Mouse (Mus musculus): ENCODE measurements around the gene Hinfp.

Hinfp gene

GRCm38 (mm10) chr9:44253441-44253840 lies 52.0 kb downstream of the Hinfp start:
- no peak for DNase-seq

- DNase-seq: no peak
Measured at GRCm38 (mm10) chr9:44251314-44251713, 54.2 kb downstream of the Hinfp start, which contains the start of gene Pdzd3. Gene Pdzd3, minus strand, starts transcription at chr9:44251471.

GRCm38 (mm10) chr9:44250445-44250844 lies 55.0 kb downstream of the Hinfp start:
- DNase-seq: no peak

- DNase-seq: peak; percentile 60
Measured at GRCm38 (mm10) chr9:44249181-44250146, 56.0 kb downstream of the Hinfp start.

- DNase-seq: no peak
Measured at GRCm38 (mm10) chr9:44247907-44248306, 57.6 kb downstream of the Hinfp start.

GRCm38 (mm10) chr9:44243621-44244020 lies 61.9 kb downstream of the Hinfp start:
- DNase-seq: no peak
